Mouse (Mus musculus): ENCODE results near the gene Pklr. TPM values are rescaled to one million over a fixed set of nuclear protein-coding genes. Genes with fewer than 3 reads are reported as not detected.

Gene Pklr
- polyA plus RNA-seq, 1 experiment, result 79.3 TPM

- DNase-seq, result peak; percentile 47
- 89% methylated on average over 2 of the region's 2 CpGs for WGBS
Measured at GRCm38 (mm10) chr3:89193853-89194252, 57.9 kb downstream of the Pklr start.

More at GRCm38 (mm10) chr3:89193853-89194252, 57.9 kb downstream of the Pklr start:
- H3K27ac ChIP-seq (ENCODE audit: insufficient read depth, low read depth, low read length), result no peak overlapping the region
- no peak overlapping the region for H3K4me3 ChIP-seq (ENCODE audit: insufficient read depth, low read depth, low read length)
- H3K27me3 ChIP-seq (replicated peaks; ENCODE audit: control insufficient read depth, insufficient read depth, low read length), result no peaks in the 10 kb centered on the region
- peaks cover 4% of the 10 kb centered on the region; the same call in 1 of the 2 replicates for H3K4me1 ChIP-seq (ENCODE audit: control insufficient read depth, insufficient read depth, low read length)
- H3K36me3 ChIP-seq (ENCODE audit: control insufficient read depth, insufficient read depth, low read length), result no peaks in the 10 kb centered on the region
- TF ChIP-seq CTCF (conservative IDR thresholded peaks at IDR 0.05; ENCODE audit: insufficient read depth, insufficient read length, low read depth, low read length), result peak; percentile 34
- TF ChIP-seq POLR2A (IDR thresholded peaks at IDR 0.05; ENCODE audit: low read depth, low read length), result no peak

Other genes starting within 250 kb of the Pklr start
- gene Msto1, start 222.1 kb upstream of the Pklr start, polyA plus RNA-seq (2012; rRNA removed), result 35.9 and 41.1 TPM in 2 replicates
- gene Ash1l, start 185.5 kb upstream of the Pklr start, polyA plus RNA-seq (2012; rRNA removed), result 7.8 and 8.9 TPM in 2 replicates
- gene Dap3, start 185.0 kb upstream of the Pklr start, polyA plus RNA-seq (2012; rRNA removed), result 57.0 and 78.0 TPM in 2 replicates
- 33.6 and 34.5 TPM in 2 replicates for gene Rusc1, start 42.8 kb upstream of the Pklr start, polyA plus RNA-seq (2012; rRNA removed)
- gene Gm43738, start 35.0 kb upstream of the Pklr start, polyA plus RNA-seq (2012; rRNA removed), result not detected in 2 replicates
- gene Fdps, start 34.2 kb upstream of the Pklr start, polyA plus RNA-seq (2012; rRNA removed), result 40.3 and 54.9 TPM in 2 replicates
- gene Hcn3, start 24.1 kb downstream of the Pklr start, polyA plus RNA-seq (2012; rRNA removed), result 1.1 and 1.4 TPM in 2 replicates
- gene Clk2, start 28.7 kb downstream of the Pklr start, polyA plus RNA-seq (2012; rRNA removed), result 37.8 and 40.2 TPM in 2 replicates
- 138 and 141 TPM in 2 replicates for gene Scamp3, start 41.3 kb downstream of the Pklr start, polyA plus RNA-seq (2012; rRNA removed)
- gene Fam189b, start 47.0 kb downstream of the Pklr start, polyA plus RNA-seq (2012; rRNA removed), result 18.3 and 18.4 TPM in 2 replicates
- gene Gba, start 66.8 kb downstream of the Pklr start, polyA plus RNA-seq (2012; rRNA removed), result 61.6 and 65.3 TPM in 2 replicates
- 5.0 and 7.9 TPM in 2 replicates for gene Thbs3, start 79.0 kb downstream of the Pklr start, polyA plus RNA-seq (2012; rRNA removed)
- 257 and 283 TPM in 2 replicates for gene Mtx1, start 90.9 kb downstream of the Pklr start, polyA plus RNA-seq (2012; rRNA removed)
- 45.9 and 53.8 TPM in 2 replicates for gene Muc1, start 92.9 kb downstream of the Pklr start, polyA plus RNA-seq (2012; rRNA removed)
- gene Krtcap2, start 109.8 kb downstream of the Pklr start, polyA plus RNA-seq (2012; rRNA removed), result 142 and 173 TPM in 2 replicates
- gene Trim46, start 110.2 kb downstream of the Pklr start, polyA plus RNA-seq (2012; rRNA removed), result 9.1 and 10.5 TPM in 2 replicates
- 431 and 562 TPM in 2 replicates for gene Dpm3, start 123.2 kb downstream of the Pklr start, polyA plus RNA-seq (2012; rRNA removed)
- 109 and 110 TPM in 2 replicates for gene Slc50a1, start 134.4 kb downstream of the Pklr start, polyA plus RNA-seq (2012; rRNA removed)
- gene Efna1, start 145.0 kb downstream of the Pklr start, polyA plus RNA-seq (2012; rRNA removed), result 54.1 and 59.2 TPM in 2 replicates
- gene Efna3, start 186.8 kb downstream of the Pklr start, polyA plus RNA-seq (2012; rRNA removed), result 2.4 and 4.2 TPM in 2 replicates
- gene Efna4, start 201.9 kb downstream of the Pklr start, polyA plus RNA-seq (2012; rRNA removed), result 8.2 and 10.4 TPM in 2 replicates
- gene Adam15, start 213.9 kb downstream of the Pklr start, polyA plus RNA-seq (2012; rRNA removed), result 95.1 and 111 TPM in 2 replicates
- gene Dcst2, start 225.8 kb downstream of the Pklr start, polyA plus RNA-seq (2012; rRNA removed), result 0.38 and 0.41 TPM in 2 replicates
- 1.8 and 2.2 TPM in 2 replicates for gene Dcst1, start 229.1 kb downstream of the Pklr start, polyA plus RNA-seq (2012; rRNA removed)

All from kidney, adult 2 months (tissue).